Mouse (Mus musculus) limb, embryonic 10.5 days (tissue): ENCODE data around the gene Cabcoco1. TPM values are rescaled to one million over a fixed set of nuclear protein-coding genes. Genes with fewer than 3 reads are reported as not detected.

Experiments used
- DNase-seq: peaks from one replicate; pipeline ENCODE4 v3.0.0-alpha.2; 2017; ENCODE audit warnings: low spot score
- H3K27ac ChIP-seq: fragments of 300-500 bp; sonication (generic); 2 replicates; pipeline ENCODE4 v1.5.1; 2016; ENCODE audit warnings: mild to moderate bottlenecking
- H3K27me3 ChIP-seq: fragments of 300-500 bp; sonication (generic); 2 replicates; pipeline ENCODE4 v1.6.1; 2016; ENCODE audit warnings: low read depth, mild to moderate bottlenecking; ENCODE audit not compliant: poor library complexity, severe bottlenecking
- H3K36me3 ChIP-seq: fragments of 300-500 bp; sonication (generic); 2 replicates; pipeline ENCODE4 v1.6.1; 2016; ENCODE audit warnings: mild to moderate bottlenecking, moderate library complexity
- H3K4me1 ChIP-seq: fragments of 300-500 bp; sonication (generic); 2 replicates; pipeline ENCODE4 v1.6.1; 2016
- H3K4me3 ChIP-seq: fragments of 300-500 bp; sonication (generic); 2 replicates; pipeline ENCODE4 v1.5.1; 2016; ENCODE audit warnings: mild to moderate bottlenecking, moderate library complexity
- H3K9me3 ChIP-seq: fragments of 300-500 bp; sonication (generic); replicated peaks from 2 replicates; pipeline ENCODE4 v1.6.1; 2016; ENCODE audit warnings: mild to moderate bottlenecking
- WGBS: fragments of 180-500 bp; shearing (Covaris S2); methylation state at CpG from one replicate; pipeline ENCODE4 v1.1.7; 2016; 5-methylcytosine and 5-hydroxymethylcytosine counted together
- polyA plus RNA-seq: library from polyadenylated mRNA; unstranded; fragments of >200 nt; fragmentation: Nextera tagmentation; extraction: Ambion mirVana; gene quantifications from 2 replicates; pipeline ENCODE4 v1.2.1, GENCODE M21; 2016

Cabcoco1 gene
- polyA plus RNA-seq, 1 experiment from 2014 or later: 0.43 TPM

DNA sequence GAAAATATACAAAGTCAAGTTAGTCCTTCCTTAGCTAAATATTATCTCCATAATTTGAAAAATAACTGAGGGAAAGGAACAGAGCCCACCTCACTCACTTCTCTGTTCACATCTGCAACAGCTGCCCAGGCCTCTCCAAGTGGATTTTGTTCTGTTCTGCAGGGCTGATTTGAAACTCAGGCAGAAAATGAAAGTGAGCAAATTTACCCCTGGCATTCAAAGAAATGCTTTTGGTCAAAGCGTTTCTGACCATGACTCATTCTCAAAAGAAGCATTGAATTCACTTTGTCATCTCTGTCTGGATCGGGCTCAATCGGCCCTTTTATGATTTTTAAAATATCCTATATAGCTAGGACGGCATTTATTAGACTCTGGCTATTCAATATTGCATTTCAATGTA, 135.8 kb downstream of the Cabcoco1 start:
- no peak overlapping the region for H3K27ac ChIP-seq
- no peaks in the 10 kb centered on the region for H3K4me1 ChIP-seq
- H3K4me3 ChIP-seq: no peak overlapping the region
- H3K9me3 ChIP-seq: no peaks in the 10 kb centered on the region
- no peaks in the 10 kb centered on the region for H3K27me3 ChIP-seq
- DNase-seq: no peak
- no peaks in the 10 kb centered on the region for H3K36me3 ChIP-seq
- WGBS: 90% methylated on average over 4 of the region's 4 CpGs

GRCm38 (mm10) chr10:68396786-68397185, 144.9 kb downstream of the Cabcoco1 start:
- Histone ChIP-seq H3K36me3 (no peaks in the 10 kb centered on the region), H3K27me3 (no peaks in the 10 kb centered on the region), H3K4me3 (no peak overlapping the region), H3K27ac (no peak overlapping the region), H3K9me3 (no peaks in the 10 kb centered on the region), H3K4me1 (peaks cover 3% of the 10 kb centered on the region; the same call in 1 of the 2 replicates)
- DNase-seq: no peak
- 94% methylated on average over 8 of the region's 8 CpGs for WGBS

GRCm38 (mm10) chr10:68396083-68396482, 145.6 kb downstream of the Cabcoco1 start:
- H3K4me1 ChIP-seq: peaks cover 3% of the 10 kb centered on the region; the same call in 1 of the 2 replicates
- no peaks in the 10 kb centered on the region for H3K27me3 ChIP-seq
- 43% methylated on average over 2 of the region's 2 CpGs for WGBS
- no peak for DNase-seq
- no peaks in the 10 kb centered on the region for H3K36me3 ChIP-seq
- no peak overlapping the region for H3K4me3 ChIP-seq
- no peak overlapping the region for H3K27ac ChIP-seq
- H3K9me3 ChIP-seq: no peaks in the 10 kb centered on the region

- H3K9me3 ChIP-seq: no peaks in the 10 kb centered on the region
- no peak for DNase-seq
- H3K27ac ChIP-seq: no peak overlapping the region
- H3K4me1 ChIP-seq: peaks cover 3% of the 10 kb centered on the region; the same call in 1 of the 2 replicates
- no peaks in the 10 kb centered on the region for H3K27me3 ChIP-seq
- 73% methylated on average over 4 of the region's 4 CpGs for WGBS
- no peaks in the 10 kb centered on the region for H3K36me3 ChIP-seq
- H3K4me3 ChIP-seq: no peak overlapping the region
Measured at GRCm38 (mm10) chr10:68391640-68392039, 150.1 kb downstream of the Cabcoco1 start.

- DNase-seq: no peak
- Histone ChIP-seq H3K36me3 (no peaks in the 10 kb centered on the region), H3K27me3 (no peaks in the 10 kb centered on the region), H3K4me1 (no peaks in the 10 kb centered on the region), H3K9me3 (no peaks in the 10 kb centered on the region), H3K4me3 (no peak overlapping the region), H3K27ac (no peak overlapping the region)
- 84% methylated on average over 4 of the region's 4 CpGs for WGBS
Measured at GRCm38 (mm10) chr10:68388802-68389201, 152.9 kb downstream of the Cabcoco1 start.

- no peaks in the 10 kb centered on the region for H3K9me3 ChIP-seq
- H3K36me3 ChIP-seq: no peaks in the 10 kb centered on the region
- H3K4me1 ChIP-seq: no peaks in the 10 kb centered on the region
- WGBS: 84% methylated on average over 7 of the region's 7 CpGs
- no peaks in the 10 kb centered on the region for H3K27me3 ChIP-seq
- H3K27ac ChIP-seq: no peak overlapping the region
- no peak for DNase-seq
- H3K4me3 ChIP-seq: no peak overlapping the region
Measured at GRCm38 (mm10) chr10:68388138-68388537, 153.6 kb downstream of the Cabcoco1 start.

Other genes with a start within 250 kb of the Cabcoco1 start
- 3.7 and 16.2 TPM in 2 replicates for gene Tmem26, start 181.8 kb upstream of the Cabcoco1 start, polyA plus RNA-seq